In genomic region chr3:116209214-116209613, GRCm38 (mm10) we compare ENCODE assay signal across 18 mouse cellular contexts. TPM values are rescaled to one million over a fixed set of nuclear protein-coding genes. Genes with fewer than 3 reads are reported as not detected.
DNase-seq lines count a peak whose midpoint lies in the region; ATAC-seq and TF ChIP-seq lines count a peak whose summit lies in the region.
"Had no signal": no experiment of that assay in that cellular context is flagged by ENCODE, and none has a peak within 500 bp of the region (broad histone marks: within the 10 kb centered on the region; RNA-seq: fewer than 3 reads in every experiment).

No protein-coding gene starts in this region.

- no peak overlapping the region for H3K27ac ChIP-seq in layer of hippocampus, adult 2 months
- H3K27ac ChIP-seq: liver, embryonic 13.5 days; neural tube, embryonic 12.5 days had no signal

- H3K4me3 ChIP-seq in layer of hippocampus, adult 2 months = no peak overlapping the region
- H3K4me3 ChIP-seq: liver, embryonic 13.5 days; neural tube, embryonic 12.5 days had no signal

- DNase-seq in adrenal gland, postnatal 14 days = peak; percentile 33
- DNase-seq in adrenal gland, adult 18-20 months (ENCODE audit: low spot score in 2 of 2) = no peak
- DNase-seq in layer of hippocampus, adult 2 months (ENCODE audit: low spot score in 2 of 2) = no peak
- no peak for DNase-seq in layer of hippocampus, postnatal 36 days
- DNase-seq in 3T3-L1 (ENCODE audit: low read depth, low spot score) = peak; percentile 35
- DNase-seq in gonadal fat pad, adult 2 months (ENCODE audit: low read depth) = peak; percentile 40
- no peak for DNase-seq in spleen, postnatal 14 days (ENCODE audit: low spot score in 2 of 2)
- DNase-seq: adrenal gland, adult 2 months; cerebellum, adult 8-10 months; embryo, embryonic 11 days; kidney, postnatal 14 days; liver, embryonic 13.5 days; right cerebral cortex, postnatal 4 days had no signal

- ATAC-seq in megakaryocyte-erythroid progenitor cell, adult 5-6 weeks (replicated peaks; ENCODE audit: low FRiP score, low TSS enrichment, poor library complexity, severe bottlenecking) = no peak
- ATAC-seq: forebrain, embryonic 14.5 days; inflammation-experienced regulatory T-cells, adult 6 months had no signal

- peak; percentile 67 for TF ChIP-seq CTCF in layer of hippocampus, adult 2 months (conservative IDR thresholded peaks at IDR 0.05)

RNA-seq across cellular contexts. Expression of gene Gpr88, which starts 44.1 kb away (rescaled TPM):
- 0.44 and 0.49 TPM in 2 replicates for total RNA-seq in adrenal gland, postnatal 14 days (2021)
- 1 to 10 TPM in 1 of 2 experiments, under 1 TPM in 1; 0.27 to 1.5 TPM for total RNA-seq in adrenal gland, adult 18-20 months (2021)
- total RNA-seq in layer of hippocampus, adult 2 months (2021) = 1 to 10 TPM; 1.9 to 2.0 TPM
- 1 to 10 TPM; 1.9 to 3.4 TPM for total RNA-seq in layer of hippocampus, postnatal 36 days (2021)
- polyA plus RNA-seq in gonadal fat pad, adult 2 months (2012; rRNA removed) = 0.63 and 1.6 TPM in 2 replicates
- not detected in 2 replicates for total RNA-seq in megakaryocyte-erythroid progenitor cell, adult 5-6 weeks (2014; fragmentation: Nextera tagmentation)
- total RNA-seq in megakaryocyte-erythroid progenitor cell, adult 5-6 weeks (2017) = not detected in 2 replicates
- total RNA-seq: hematopoietic stem cell, adult 5-6 weeks had no signal
- polyA plus RNA-seq: inflammation-experienced regulatory T-cells, adult 6 months had no signal

Comparison
In these comparisons a context has a peak if more than half of its experiments do, and no peak if none do; other contexts are left out.
1. DNase-seq: peak in adrenal gland, postnatal 14 days (single experiment), 3T3-L1 (single experiment) and gonadal fat pad, adult 2 months (single experiment); none in adrenal gland, adult 18-20 months (0 of 2), layer of hippocampus, adult 2 months (0 of 2), layer of hippocampus, postnatal 36 days (0 of 2) and spleen, postnatal 14 days (0 of 2).